Mouse (Mus musculus) myocyte (in vitro differentiated cells): ENCODE data around the gene Wnt2. TPM values are rescaled to one million over a fixed set of nuclear protein-coding genes. Genes with fewer than 3 reads are reported as not detected.
A peak's percentile ranks its signal among the peaks of the same experiment; 100 is the strongest.

Source experiments
- H3K27me3 ChIP-seq: one replicate; pipeline ENCODE4 v1.6.1; 2011; ENCODE audit not compliant: control insufficient read depth, insufficient read depth, insufficient read length
- H3K36me3 ChIP-seq: one replicate; pipeline ENCODE4 v1.6.1; 2011; ENCODE audit not compliant: control insufficient read depth, insufficient read depth
- H3K4me2 ChIP-seq: one replicate; pipeline ENCODE4 v1.6.1; 2011; ENCODE audit warnings: low read depth, control low read depth
- H3K4me3 ChIP-seq: one replicate; pipeline ENCODE4 v1.5.1; 2011; ENCODE audit warnings: mild to moderate bottlenecking, control low read depth, moderate library complexity
- H3K79me2 ChIP-seq: one replicate; pipeline ENCODE4 v1.6.1; 2011; ENCODE audit not compliant: control insufficient read depth, insufficient read depth
- H3ac ChIP-seq: one replicate; pipeline ENCODE4 v1.6.1; 2011; ENCODE audit not compliant: control insufficient read depth, insufficient read length
- CEBPB ChIP-seq: IDR thresholded peaks from 2 replicates; pipeline ENCODE4 v1.6.1; 2011; ENCODE audit warnings: mild to moderate bottlenecking, moderate library complexity; ENCODE audit not compliant: poor library complexity, insufficient read depth, severe bottlenecking
- E2F4 ChIP-seq: IDR thresholded peaks from one replicate; pipeline ENCODE4 v1.6.1; 2011; ENCODE audit warnings: mild to moderate bottlenecking, control low read depth, moderate library complexity; ENCODE audit not compliant: insufficient read depth
- MAX ChIP-seq: IDR thresholded peaks from one replicate; pipeline ENCODE4 v1.6.1; 2011; ENCODE audit warnings: low read depth, mild to moderate bottlenecking, control low read depth
- MYOD1 ChIP-seq, 3 experiments: IDR thresholded peaks; one replicate each; pipeline ENCODE4 v1.6.1; 2011; ENCODE audit warnings: control low read depth in 2 of 3, low read depth in 2 of 3, mild to moderate bottlenecking in 2 of 3, moderate library complexity in 1 of 3; ENCODE audit not compliant: insufficient read length in 2 of 3, control insufficient read depth in 1 of 3
- MYOG ChIP-seq, 3 experiments: IDR thresholded peaks; one replicate each; pipeline ENCODE4 v1.6.1; 2011; ENCODE audit warnings: control low read depth in 2 of 3, low read depth in 2 of 3, mild to moderate bottlenecking in 2 of 3; ENCODE audit not compliant: insufficient read length in 2 of 3, control insufficient read depth in 1 of 3, insufficient read depth in 1 of 3
- POLR2A ChIP-seq: IDR thresholded peaks from one replicate; pipeline ENCODE4 v1.6.1; 2011; ENCODE audit warnings: low read depth, mild to moderate bottlenecking, control low read depth, moderate library complexity; ENCODE audit not compliant: insufficient read length
- POLR2AphosphoS2 ChIP-seq: IDR thresholded peaks from one replicate; pipeline ENCODE4 v1.6.1; 2011; ENCODE audit warnings: low read depth, control low read depth; ENCODE audit not compliant: insufficient read length
- REST ChIP-seq: IDR thresholded peaks from one replicate; pipeline ENCODE4 v1.6.1; 2011; ENCODE audit warnings: mild to moderate bottlenecking, control low read depth, moderate library complexity; ENCODE audit not compliant: insufficient read depth, insufficient read length
- SRF ChIP-seq: IDR thresholded peaks from one replicate; pipeline ENCODE4 v1.6.1; 2011; ENCODE audit warnings: low read depth; ENCODE audit not compliant: control insufficient read depth, insufficient read length
- TCF12 ChIP-seq: IDR thresholded peaks from one replicate; pipeline ENCODE4 v1.6.1; 2011; ENCODE audit warnings: mild to moderate bottlenecking, control low read depth; ENCODE audit not compliant: poor library complexity, insufficient read depth, severe bottlenecking
- TCF3 ChIP-seq: IDR thresholded peaks from one replicate; pipeline ENCODE4 v1.6.1; 2011; ENCODE audit warnings: low read depth, control low read depth; ENCODE audit not compliant: insufficient read length
- USF1 ChIP-seq: IDR thresholded peaks from one replicate; pipeline ENCODE4 v1.6.1; 2011; ENCODE audit warnings: low read depth, mild to moderate bottlenecking, control low read depth, moderate library complexity
- polyA plus RNA-seq: library from polyadenylated mRNA; unstranded; fragments of >200 nt; fragmentation: generic; extraction: Trizol; gene quantifications from one replicate; pipeline ENCODE4 v1.2.1, GENCODE M21; 2012; ENCODE audit warnings: missing spikeins

Gene Wnt2
- not detected for polyA plus RNA-seq

GRCm38 (mm10) chr6:18029746-18030656 lies at the start of gene Wnt2:
Wnt2 (minus strand) TSS chr6:18030585.
- Histone ChIP-seq H3K79me2 (no peaks in the 10 kb centered on the region), H3K4me3 (no peak within 1 kb of the TSS), H3K36me3 (no peaks in the 10 kb centered on the region), H3K27me3 (peaks cover 12% of the 10 kb centered on the region), H3K4me2 (peak within 1 kb of the TSS; percentile 50), H3ac (no peak within 1 kb of the TSS)
- TF ChIP-seq MYOD1 (IDR thresholded peaks at IDR 0.05; ENCODE audit: control insufficient read depth in 1 of 3, insufficient read length in 2 of 3, low read depth in 2 of 3) (no peak), SRF (no peak), TCF12 (no peak), E2F4 (no peak), CEBPB (no peak), POLR2A (no peak), USF1 (no peak), MAX (no peak), REST (no peak), MYOG (IDR thresholded peaks at IDR 0.05; ENCODE audit: control insufficient read depth in 1 of 3, insufficient read depth in 1 of 3, insufficient read length in 2 of 3, low read depth in 2 of 3) (no peak), TCF3 (no peak), POLR2AphosphoS2 (no peak)

DNA sequence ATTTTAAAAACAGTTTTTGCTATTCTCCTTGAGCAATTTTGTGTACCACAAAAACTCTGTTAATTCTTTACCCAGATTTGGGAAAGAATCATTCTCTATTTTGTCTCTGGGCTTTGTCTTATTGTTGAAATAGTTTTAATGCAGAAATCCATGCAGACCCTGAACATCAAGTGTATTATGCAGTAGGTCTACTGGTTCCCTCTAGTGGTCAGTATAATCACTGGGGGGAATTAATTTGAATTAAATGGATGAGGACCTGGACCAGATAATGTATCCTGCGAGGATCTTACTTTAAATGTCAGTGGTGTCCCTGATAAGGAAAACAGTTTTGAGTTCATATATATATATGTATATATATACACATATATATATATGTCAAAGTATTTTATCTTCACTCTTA lies 48.2 kb upstream of the Wnt2 start:
- no peaks in the 10 kb centered on the region for H3K27me3 ChIP-seq
- H3ac ChIP-seq = no peak overlapping the region
- H3K36me3 ChIP-seq = no peaks in the 10 kb centered on the region
- TF ChIP-seq SRF (no peak), TCF3 (no peak), POLR2AphosphoS2 (no peak), MYOD1 (IDR thresholded peaks at IDR 0.05; ENCODE audit: control insufficient read depth in 1 of 3, insufficient read length in 2 of 3, low read depth in 2 of 3) (no peak), E2F4 (no peak), REST (no peak), TCF12 (no peak), MAX (no peak), MYOG (IDR thresholded peaks at IDR 0.05; ENCODE audit: control insufficient read depth in 1 of 3, insufficient read depth in 1 of 3, insufficient read length in 2 of 3, low read depth in 2 of 3) (no peak), POLR2A (no peak), CEBPB (no peak), USF1 (no peak)
- H3K4me3 ChIP-seq = no peak overlapping the region
- H3K4me2 ChIP-seq = no peak overlapping the region
- no peaks in the 10 kb centered on the region for H3K79me2 ChIP-seq

DNA sequence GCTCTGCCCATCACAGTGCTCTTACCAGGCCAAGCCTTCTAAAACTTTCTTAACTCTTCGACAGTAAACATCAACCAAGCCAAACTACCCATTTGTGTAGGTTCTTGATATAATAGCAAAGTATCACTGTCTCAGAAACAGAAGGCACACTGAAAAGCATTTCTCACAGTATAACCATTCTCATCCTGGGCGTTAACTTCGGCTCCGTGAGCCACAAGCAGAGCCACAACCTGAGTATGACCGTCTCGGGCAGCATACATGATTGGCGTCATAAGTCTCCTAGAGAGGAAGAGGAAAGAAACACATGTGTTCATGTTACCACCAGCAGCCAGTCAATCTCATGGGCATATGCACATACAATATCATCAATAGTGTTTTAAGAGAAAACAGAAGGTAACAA lies 46.6 kb upstream of the Wnt2 start:
- no peaks in the 10 kb centered on the region for H3K27me3 ChIP-seq
- no peak for TF ChIP-seq POLR2AphosphoS2
- no peak for TF ChIP-seq SRF
- TF ChIP-seq TCF12 = no peak
- no peak for TF ChIP-seq MAX
- no peak for TF ChIP-seq MYOG (IDR thresholded peaks at IDR 0.05; ENCODE audit: control insufficient read depth in 1 of 3, insufficient read depth in 1 of 3, insufficient read length in 2 of 3, low read depth in 2 of 3)
- no peak for TF ChIP-seq CEBPB
- no peak for TF ChIP-seq REST
- no peak for TF ChIP-seq POLR2A
- TF ChIP-seq TCF3 = no peak
- no peak for TF ChIP-seq USF1
- no peak for TF ChIP-seq MYOD1 (IDR thresholded peaks at IDR 0.05; ENCODE audit: control insufficient read depth in 1 of 3, insufficient read length in 2 of 3, low read depth in 2 of 3)
- TF ChIP-seq E2F4 = no peak
- no peak overlapping the region for H3K4me3 ChIP-seq
- H3K36me3 ChIP-seq = no peaks in the 10 kb centered on the region
- no peak overlapping the region for H3ac ChIP-seq
- no peaks in the 10 kb centered on the region for H3K79me2 ChIP-seq
- H3K4me2 ChIP-seq = no peak overlapping the region

- no peak overlapping the region for H3K4me3 ChIP-seq
- H3K27me3 ChIP-seq = no peaks in the 10 kb centered on the region
- H3ac ChIP-seq = no peak overlapping the region
- H3K4me2 ChIP-seq = no peak overlapping the region
- TF ChIP-seq TCF3 (no peak), TCF12 (no peak), POLR2AphosphoS2 (no peak), POLR2A (no peak), REST (no peak), MAX (no peak), MYOD1 (IDR thresholded peaks at IDR 0.05; ENCODE audit: control insufficient read depth in 1 of 3, insufficient read length in 2 of 3, low read depth in 2 of 3) (no peak), SRF (no peak), USF1 (no peak), CEBPB (no peak), E2F4 (no peak)
- no peaks in the 10 kb centered on the region for H3K36me3 ChIP-seq
- H3K79me2 ChIP-seq = no peaks in the 10 kb centered on the region
Observed at GRCm38 (mm10) chr6:18076577-18076976, 46.2 kb upstream of the Wnt2 start.
